Mouse (Mus musculus) limb, embryonic 13.5 days (tissue): ENCODE measurements at regions not wholly inside any gene's neighbourhood (a gene's known extent, or its start where the extent isn't known, plus 50 kb on each side); places are given as distances from the start of the nearest gene placed in this dataset.

Experiments
- ATAC-seq: fragments of 200-750 bp; cut with Nextera tagmentation; 2 replicates; pipeline ENCODE4 v1.8.0; 2017; ENCODE audit warnings: low read depth, moderate number of reproducible peaks, moderate TSS enrichment; ENCODE audit not compliant: low FRiP score
- H3K27ac ChIP-seq: fragments of 300-500 bp; sonication (generic); 2 replicates; pipeline ENCODE4 v1.5.1; 2015; ENCODE audit warnings: inconsistent platforms, mild to moderate bottlenecking, moderate library complexity
- H3K27me3 ChIP-seq: fragments of 300-500 bp; sonication (generic); 2 replicates; pipeline ENCODE4 v1.6.1; 2015; ENCODE audit warnings: mild to moderate bottlenecking, inconsistent platforms
- H3K36me3 ChIP-seq: fragments of 300-500 bp; sonication (generic); 2 replicates; pipeline ENCODE4 v1.6.1; 2015; ENCODE audit warnings: inconsistent platforms, mild to moderate bottlenecking, moderate library complexity
- H3K4me1 ChIP-seq: fragments of 300-500 bp; sonication (generic); 2 replicates; pipeline ENCODE4 v1.6.1; 2015; ENCODE audit warnings: inconsistent platforms
- H3K4me2 ChIP-seq: fragments of 300-500 bp; sonication (generic); replicated peaks from 2 replicates; pipeline ENCODE4 v1.6.1; 2015; ENCODE audit warnings: inconsistent platforms, mild to moderate bottlenecking, moderate library complexity
- H3K4me3 ChIP-seq: fragments of 300-500 bp; sonication (generic); 2 replicates; pipeline ENCODE4 v1.5.1; 2015; ENCODE audit warnings: moderate library complexity, mild to moderate bottlenecking, inconsistent platforms
- H3K9ac ChIP-seq: fragments of 300-500 bp; sonication (generic); 2 replicates; pipeline ENCODE4 v1.6.1; 2015; ENCODE audit warnings: mild to moderate bottlenecking, inconsistent platforms
- H3K9me3 ChIP-seq: fragments of 300-500 bp; sonication (generic); 2 replicates; pipeline ENCODE4 v1.6.1; 2016; ENCODE audit warnings: inconsistent platforms
- WGBS: fragments of 180-500 bp; shearing (Covaris S2); methylation state at CpG from one replicate; pipeline ENCODE4 v1.1.7; 2015; 5-methylcytosine and 5-hydroxymethylcytosine counted together

- Histone ChIP-seq H3K4me2 (no peak overlapping the region), H3K9me3 (peaks cover 7% of the 10 kb centered on the region; the same call in 1 of the 2 replicates), H3K9ac (no peak overlapping the region), H3K36me3 (no peaks in the 10 kb centered on the region), H3K27ac (no peak overlapping the region), H3K4me3 (no peak overlapping the region), H3K27me3 (no peaks in the 10 kb centered on the region; the same call in 1 of the 2 replicates), H3K4me1 (peaks cover 12% of the 10 kb centered on the region)
- 49% methylated on average over 6 of the region's 6 CpGs for WGBS
- no peak for ATAC-seq
Observed at GRCm38 (mm10) chr9:13933404-13933803, 105.9 kb downstream of the Fam76b start.

- 87% methylated on average over 2 of the region's 2 CpGs for WGBS
- H3K9ac ChIP-seq = no peak overlapping the region
Observed at GRCm38 (mm10) chr9:13937301-13937700, 109.8 kb downstream of the Fam76b start.

GRCm38 (mm10) chr9:13946519-13946918 lies 119.0 kb downstream of the Fam76b start:
- no peaks in the 10 kb centered on the region for H3K9me3 ChIP-seq
- H3K4me2 ChIP-seq = no peak overlapping the region
- no peak overlapping the region for H3K27ac ChIP-seq
- no peak overlapping the region for H3K4me3 ChIP-seq
- no peak overlapping the region for H3K9ac ChIP-seq
- no peaks in the 10 kb centered on the region for H3K27me3 ChIP-seq
- ATAC-seq = no peak
- 66% methylated on average over 3 of the region's 3 CpGs for WGBS
- no peaks in the 10 kb centered on the region for H3K4me1 ChIP-seq
- H3K36me3 ChIP-seq = no peaks in the 10 kb centered on the region

More at GRCm38 (mm10) chr9:13937301-13937700, 109.8 kb downstream of the Fam76b start:
- no peak overlapping the region for H3K4me2 ChIP-seq
- no peaks in the 10 kb centered on the region for H3K9me3 ChIP-seq
- H3K27me3 ChIP-seq = no peaks in the 10 kb centered on the region
- H3K27ac ChIP-seq = no peak overlapping the region
- no peak for ATAC-seq
- no peaks in the 10 kb centered on the region for H3K36me3 ChIP-seq
- peaks cover 7% of the 10 kb centered on the region for H3K4me1 ChIP-seq
- H3K4me3 ChIP-seq = no peak overlapping the region

GRCm38 (mm10) chr9:13952157-13952556 lies 124.6 kb downstream of the Fam76b start:
- no peak overlapping the region for H3K9ac ChIP-seq
- no peaks in the 10 kb centered on the region for H3K4me1 ChIP-seq
- H3K27me3 ChIP-seq = no peaks in the 10 kb centered on the region
- no peak overlapping the region for H3K4me3 ChIP-seq
- no peaks in the 10 kb centered on the region for H3K9me3 ChIP-seq
- H3K4me2 ChIP-seq = no peak overlapping the region
- no peak overlapping the region for H3K27ac ChIP-seq
- ATAC-seq = no peak
- H3K36me3 ChIP-seq = no peaks in the 10 kb centered on the region

GRCm38 (mm10) chr9:13963140-13963763 lies 135.7 kb downstream of the Fam76b start:
- Histone ChIP-seq H3K9ac (no peak overlapping the region), H3K27me3 (no peaks in the 10 kb centered on the region), H3K4me3 (no peak overlapping the region), H3K4me2 (no peak overlapping the region), H3K36me3 (no peaks in the 10 kb centered on the region), H3K27ac (no peak overlapping the region), H3K9me3 (no peaks in the 10 kb centered on the region), H3K4me1 (no peaks in the 10 kb centered on the region)
- ATAC-seq = no peak
- 73% methylated on average over 7 of the region's 7 CpGs for WGBS

GRCm38 (mm10) chr9:13963796-13964195 lies 136.3 kb downstream of the Fam76b start:
- no peak overlapping the region for H3K9ac ChIP-seq
- H3K9me3 ChIP-seq = no peaks in the 10 kb centered on the region
- 77% methylated on average over 3 of the region's 3 CpGs for WGBS
- no peaks in the 10 kb centered on the region for H3K36me3 ChIP-seq
- no peaks in the 10 kb centered on the region for H3K27me3 ChIP-seq
- no peak overlapping the region for H3K4me3 ChIP-seq
- H3K4me2 ChIP-seq = no peak overlapping the region
- peaks cover 5% of the 10 kb centered on the region for H3K4me1 ChIP-seq
- no peak overlapping the region for H3K27ac ChIP-seq
- no peak for ATAC-seq

- Histone ChIP-seq H3K27me3 (no peaks in the 10 kb centered on the region), H3K27ac (no peak overlapping the region), H3K9ac (no peak overlapping the region), H3K36me3 (no peaks in the 10 kb centered on the region), H3K4me3 (no peak overlapping the region), H3K9me3 (no peaks in the 10 kb centered on the region), H3K4me2 (no peak overlapping the region), H3K4me1 (peaks cover 10% of the 10 kb centered on the region)
- no peak for ATAC-seq
- WGBS = 88% methylated on average over 4 of the region's 4 CpGs
Observed at GRCm38 (mm10) chr9:13964256-13964655, 136.7 kb downstream of the Fam76b start.

- ATAC-seq = no peak
- Histone ChIP-seq H3K4me1 (peaks cover 17% of the 10 kb centered on the region), H3K9ac (no peak overlapping the region), H3K27me3 (no peaks in the 10 kb centered on the region), H3K4me2 (no peak overlapping the region), H3K4me3 (no peak overlapping the region), H3K9me3 (no peaks in the 10 kb centered on the region), H3K27ac (no peak overlapping the region), H3K36me3 (no peaks in the 10 kb centered on the region)
- 80% methylated on average over 1 of the region's 1 CpGs for WGBS
Observed at GRCm38 (mm10) chr9:13966212-13966611, 138.7 kb downstream of the Fam76b start.

GRCm38 (mm10) chr9:13969262-13969661 lies 141.7 kb downstream of the Fam76b start:
- WGBS = 25% methylated on average over 1 of the region's 1 CpGs
- no peaks in the 10 kb centered on the region for H3K9me3 ChIP-seq
- H3K4me2 ChIP-seq = no peak overlapping the region
- H3K4me1 ChIP-seq = peaks cover 22% of the 10 kb centered on the region
- H3K4me3 ChIP-seq = no peak overlapping the region
- no peaks in the 10 kb centered on the region for H3K27me3 ChIP-seq
- ATAC-seq = peak; percentile 19; the same call in 1 of the 2 replicates
- no peaks in the 10 kb centered on the region for H3K36me3 ChIP-seq
- no peak overlapping the region for H3K9ac ChIP-seq
- H3K27ac ChIP-seq = peak overlapping the region; percentile 44; the same call in 1 of the 2 replicates

GRCm38 (mm10) chr9:13973600-13973999 lies 146.1 kb downstream of the Fam76b start:
- Histone ChIP-seq H3K4me1 (peaks cover 18% of the 10 kb centered on the region), H3K27me3 (no peaks in the 10 kb centered on the region), H3K9me3 (no peaks in the 10 kb centered on the region), H3K27ac (no peak overlapping the region), H3K4me3 (no peak overlapping the region), H3K4me2 (no peak overlapping the region), H3K36me3 (no peaks in the 10 kb centered on the region), H3K9ac (no peak overlapping the region)
- 59% methylated on average over 4 of the region's 4 CpGs for WGBS
- no peak for ATAC-seq

- no peak overlapping the region for H3K4me3 ChIP-seq
- no peaks in the 10 kb centered on the region for H3K27me3 ChIP-seq
- no peak overlapping the region for H3K4me2 ChIP-seq
- no peak overlapping the region for H3K9ac ChIP-seq
- H3K4me1 ChIP-seq = peaks cover 6% of the 10 kb centered on the region
- no peaks in the 10 kb centered on the region for H3K36me3 ChIP-seq
- H3K27ac ChIP-seq = 0 out of 2 replicates have a peak overlapping the region, but pooled peaks have one; percentile 3
- H3K9me3 ChIP-seq = no peaks in the 10 kb centered on the region
- no peak for ATAC-seq
- WGBS = 67% methylated on average over 1 of the region's 1 CpGs
Observed at GRCm38 (mm10) chr9:13974870-13975269, 147.4 kb downstream of the Fam76b start.

GRCm38 (mm10) chr9:13978842-13979241 lies 151.3 kb downstream of the Fam76b start:
- 0 out of 2 replicates have a peak, but pooled peaks have one; percentile 40 for ATAC-seq
- Histone ChIP-seq H3K36me3 (no peaks in the 10 kb centered on the region), H3K9ac (no peak overlapping the region), H3K4me2 (no peak overlapping the region), H3K4me3 (no peak overlapping the region), H3K9me3 (no peaks in the 10 kb centered on the region), H3K27me3 (no peaks in the 10 kb centered on the region), H3K4me1 (no peaks in the 10 kb centered on the region), H3K27ac (no peak overlapping the region)
- WGBS = 30% methylated on average over 6 of the region's 6 CpGs

GRCm38 (mm10) chr9:13987486-13987885 lies 160.0 kb downstream of the Fam76b start:
- Histone ChIP-seq H3K4me2 (no peak overlapping the region), H3K9me3 (no peaks in the 10 kb centered on the region), H3K27me3 (no peaks in the 10 kb centered on the region), H3K9ac (no peak overlapping the region), H3K4me1 (0 out of 2 replicates have a peak, but pooled peaks cover 9% of the 10 kb centered on the region), H3K27ac (no peak overlapping the region), H3K4me3 (no peak overlapping the region), H3K36me3 (no peaks in the 10 kb centered on the region)
- WGBS = 92% methylated on average over 8 of the region's 8 CpGs
- ATAC-seq = no peak
